Mouse (Mus musculus): Measurements from ENCODE around the gene Eps8l2.
A peak's percentile ranks its signal among the peaks of the same experiment; 100 is the strongest.

The Eps8l2 gene

GRCm38 (mm10) chr7:141338576-141339131 lies at the start of gene Eps8l2:
TSS of gene Eps8l2 (plus strand) at chr7:141338880.
- peak; percentile 55 for DNase-seq (ENCODE audit: low spot score)

- peak; percentile 81 for DNase-seq (ENCODE audit: low spot score)
Observed at GRCm38 (mm10) chr7:141291921-141292582, 46.6 kb upstream of the Eps8l2 start, which contains the start of gene Drd4. TSS of gene Drd4 (plus strand) at chr7:141292006.

- DNase-seq (ENCODE audit: low spot score): peak; percentile 60
Observed at GRCm38 (mm10) chr7:141292583-141293388, 45.9 kb upstream of the Eps8l2 start.

GRCm38 (mm10) chr7:141293852-141294471 lies 44.7 kb upstream of the Eps8l2 start:
- DNase-seq (ENCODE audit: low spot score): peak; percentile 70

- no peak for DNase-seq (ENCODE audit: low spot score)
Observed at GRCm38 (mm10) chr7:141294479-141294878, 44.2 kb upstream of the Eps8l2 start.

GRCm38 (mm10) chr7:141297926-141298650 lies 40.6 kb upstream of the Eps8l2 start:
- no peak for DNase-seq (ENCODE audit: low spot score)

GRCm38 (mm10) chr7:141299175-141299574 lies 39.5 kb upstream of the Eps8l2 start:
- DNase-seq (ENCODE audit: low spot score): no peak

GRCm38 (mm10) chr7:141301386-141301785 lies 37.3 kb upstream of the Eps8l2 start:
- DNase-seq (ENCODE audit: low spot score): no peak

- no peak for DNase-seq (ENCODE audit: low spot score)
Observed at GRCm38 (mm10) chr7:141302702-141303268, 35.9 kb upstream of the Eps8l2 start.

- no peak for DNase-seq (ENCODE audit: low spot score)
Observed at GRCm38 (mm10) chr7:141304537-141304936, 34.1 kb upstream of the Eps8l2 start.

GRCm38 (mm10) chr7:141314416-141314815 lies 24.3 kb upstream of the Eps8l2 start:
- no peak for DNase-seq (ENCODE audit: low spot score)

- no peak for DNase-seq (ENCODE audit: low spot score)
Observed at GRCm38 (mm10) chr7:141315076-141315475, 23.6 kb upstream of the Eps8l2 start.

- DNase-seq (ENCODE audit: low spot score): peak; percentile 74
Observed at GRCm38 (mm10) chr7:141315974-141316373, 22.7 kb upstream of the Eps8l2 start.

GRCm38 (mm10) chr7:141317619-141318132 lies 21.0 kb upstream of the Eps8l2 start:
- DNase-seq (ENCODE audit: low spot score): no peak

- DNase-seq (ENCODE audit: low spot score): no peak
Observed at GRCm38 (mm10) chr7:141319446-141319845, 19.2 kb upstream of the Eps8l2 start.

- DNase-seq (ENCODE audit: low spot score): no peak
Observed at GRCm38 (mm10) chr7:141324686-141325085, 14.0 kb upstream of the Eps8l2 start.

GRCm38 (mm10) chr7:141326546-141327446 lies 11.9 kb upstream of the Eps8l2 start:
- DNase-seq (ENCODE audit: low spot score): peak; percentile 68

GRCm38 (mm10) chr7:141327469-141328372 lies 11.0 kb upstream of the Eps8l2 start, which contains the start of the genes Deaf1 and Tmem80:
TSS of gene Deaf1 (minus strand) at chr7:141327690.
TSS of gene Tmem80 (plus strand) at chr7:141327739.
- peak; percentile 100 for DNase-seq (ENCODE audit: low spot score)
